Mouse (Mus musculus): ENCODE data around the gene Brk1.

DNA sequence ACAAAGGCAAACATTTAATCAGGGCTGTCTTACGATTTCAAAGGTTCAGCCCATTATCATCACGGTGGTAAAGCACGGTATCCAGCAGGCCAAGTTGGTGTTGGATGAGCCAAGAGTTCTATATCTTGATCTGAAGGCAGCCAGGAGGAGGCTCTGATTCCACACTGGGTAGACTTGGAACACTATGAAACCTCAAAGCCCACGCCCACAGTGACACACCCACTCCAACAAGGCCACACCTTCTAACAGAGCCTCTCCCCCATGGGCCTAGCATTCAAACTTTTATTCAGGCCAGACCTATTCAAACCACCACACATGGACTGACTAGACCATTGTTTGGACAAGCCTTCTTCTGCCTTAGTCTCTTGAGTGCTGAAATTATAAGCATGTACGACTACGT, 1.8 kb upstream of the Brk1 start:
- TF ChIP-seq IRF4 (IDR thresholded peaks at IDR 0.05; ENCODE audit: low read depth, low read length) (no peak), MAFK (IDR thresholded peaks at IDR 0.05; ENCODE audit: insufficient replicate concordance, low read length) (no peak), EP300 (IDR thresholded peaks at IDR 0.05; ENCODE audit: low read length) (no peak), POLR2A (IDR thresholded peaks at IDR 0.05; ENCODE audit: low read depth, low read length) (no peak), ELF1 (IDR thresholded peaks at IDR 0.05; ENCODE audit: low read depth, low read length) (no peak), USF1 (IDR thresholded peaks at IDR 0.05; ENCODE audit: low read depth, low read length) (no peak), CTCF (conservative IDR thresholded peaks at IDR 0.05 in 1 of 2, IDR thresholded peaks at IDR 0.05 in 1 of 2; ENCODE audit: low read depth in 2 of 2, low read length in 2 of 2) (no peak), KAT2A (IDR thresholded peaks at IDR 0.05; ENCODE audit: insufficient replicate concordance, low read length) (no peak), RAD21 (IDR thresholded peaks at IDR 0.05; ENCODE audit: low read depth, low read length) (no peak), SIN3A (IDR thresholded peaks at IDR 0.05; ENCODE audit: low read length) (no peak), MAX (IDR thresholded peaks at IDR 0.05; ENCODE audit: low read length) (no peak), ZC3H11A (IDR thresholded peaks at IDR 0.05; ENCODE audit: low read depth, low read length) (no peak)
